Mouse (Mus musculus): Measurements from ENCODE around the gene Mrgprh.

The Mrgprh gene

GRCm38 (mm10) chr17:12875734-12876133 is at the start of gene Mrgprh:
Mrgprh (plus strand) TSS chr17:12876034.
- no peak for DNase-seq

GRCm38 (mm10) chr17:12830351-12830750 is 45.5 kb upstream of the Mrgprh start:
- DNase-seq: no peak

GRCm38 (mm10) chr17:12832231-12832630 is 43.6 kb upstream of the Mrgprh start:
- peak; percentile 21 for DNase-seq

- DNase-seq: no peak
Measured at GRCm38 (mm10) chr17:12832657-12833056, 43.2 kb upstream of the Mrgprh start.

GRCm38 (mm10) chr17:12834317-12834716 is 41.5 kb upstream of the Mrgprh start:
- peak; percentile 54 for DNase-seq

- DNase-seq: no peak
Measured at GRCm38 (mm10) chr17:12834826-12835225, 41.0 kb upstream of the Mrgprh start.

GRCm38 (mm10) chr17:12835738-12836137 is 40.1 kb upstream of the Mrgprh start:
- no peak for DNase-seq

- no peak for DNase-seq
Measured at GRCm38 (mm10) chr17:12839475-12840267, 36.2 kb upstream of the Mrgprh start.

GRCm38 (mm10) chr17:12843826-12844225 is 32.0 kb upstream of the Mrgprh start:
- no peak for DNase-seq

- DNase-seq: no peak
Measured at GRCm38 (mm10) chr17:12844540-12844939, 31.3 kb upstream of the Mrgprh start.

GRCm38 (mm10) chr17:12845862-12846261 is 30.0 kb upstream of the Mrgprh start:
- DNase-seq: no peak

GRCm38 (mm10) chr17:12846474-12846873 is 29.4 kb upstream of the Mrgprh start:
- DNase-seq: peak; percentile 44

GRCm38 (mm10) chr17:12847736-12848135 is 28.1 kb upstream of the Mrgprh start:
- no peak for DNase-seq

- DNase-seq: no peak
Measured at GRCm38 (mm10) chr17:12849778-12850382, 26.0 kb upstream of the Mrgprh start.

- no peak for DNase-seq
Measured at GRCm38 (mm10) chr17:12851689-12852088, 24.1 kb upstream of the Mrgprh start.

GRCm38 (mm10) chr17:12853821-12854220 is 22.0 kb upstream of the Mrgprh start:
- no peak for DNase-seq

GRCm38 (mm10) chr17:12854386-12854785 is 21.4 kb upstream of the Mrgprh start:
- DNase-seq: no peak

- no peak for DNase-seq
Measured at GRCm38 (mm10) chr17:12857395-12857794, 18.4 kb upstream of the Mrgprh start.

- no peak for DNase-seq
Measured at GRCm38 (mm10) chr17:12858072-12858471, 17.8 kb upstream of the Mrgprh start.

GRCm38 (mm10) chr17:12859006-12859520 is 16.8 kb upstream of the Mrgprh start:
- peak; percentile 40 for DNase-seq

GRCm38 (mm10) chr17:12864111-12864510 is 11.7 kb upstream of the Mrgprh start:
- no peak for DNase-seq

- DNase-seq: no peak
Measured at GRCm38 (mm10) chr17:12865407-12865806, 10.4 kb upstream of the Mrgprh start.

- DNase-seq: no peak
Measured at GRCm38 (mm10) chr17:12866853-12867252, 9.0 kb upstream of the Mrgprh start.

- DNase-seq: no peak
Measured at GRCm38 (mm10) chr17:12868043-12868442, 7.8 kb upstream of the Mrgprh start, which contains the start of gene Mas1. Mas1 (minus strand) TSS chr17:12868143.
